Mouse (Mus musculus) intestine, postnatal 0 days (tissue): ENCODE data around the gene Dlgap1. TPM values are rescaled to one million over a fixed set of nuclear protein-coding genes. Genes with fewer than 3 reads are reported as not detected.
A peak's percentile ranks its signal among the peaks of the same experiment; 100 is the strongest.

Experiments used
- ATAC-seq: fragments of 200-750 bp; cut with Nextera tagmentation; 2 replicates; pipeline ENCODE4 v1.8.0; 2017; ENCODE audit warnings: mild to moderate bottlenecking, moderate TSS enrichment, moderate library complexity
- H3K27ac ChIP-seq: fragments of 300-500 bp; sonication (generic); 2 replicates; pipeline ENCODE4 v1.5.1; 2014; ENCODE audit warnings: mild to moderate bottlenecking, low read depth, low read length, moderate library complexity
- H3K27me3 ChIP-seq: fragments of 300-500 bp; sonication (generic); replicated peaks from 2 replicates; pipeline ENCODE4 v1.6.1; 2014; ENCODE audit warnings: low read length, mixed read lengths; ENCODE audit not compliant: control insufficient read depth, insufficient read depth
- H3K36me3 ChIP-seq: fragments of 300-500 bp; sonication (generic); 2 replicates; pipeline ENCODE4 v1.6.1; 2014; ENCODE audit warnings: mild to moderate bottlenecking, moderate library complexity; ENCODE audit not compliant: control insufficient read depth, insufficient read depth
- H3K4me1 ChIP-seq: fragments of 300-500 bp; sonication (generic); replicated peaks from 2 replicates; pipeline ENCODE4 v1.6.1; 2014; ENCODE audit warnings: antibody characterized with exemption, low read length, mixed read lengths; ENCODE audit not compliant: control insufficient read depth, insufficient read depth
- H3K4me2 ChIP-seq: fragments of 300-500 bp; sonication (generic); replicated peaks from 2 replicates; pipeline ENCODE4 v1.6.1; 2014; ENCODE audit warnings: low read depth, mild to moderate bottlenecking, moderate library complexity
- H3K4me3 ChIP-seq: fragments of 300-500 bp; sonication (generic); 2 replicates; pipeline ENCODE4 v1.5.1; 2014; ENCODE audit warnings: low read depth, low read length
- H3K9ac ChIP-seq: fragments of 300-500 bp; sonication (generic); 2 replicates; pipeline ENCODE4 v1.6.1; 2014; ENCODE audit warnings: mild to moderate bottlenecking, low read depth, low read length
- H3K9me3 ChIP-seq: fragments of 300-500 bp; sonication (generic); 2 replicates; pipeline ENCODE4 v1.6.1; 2016; ENCODE audit warnings: mixed run types; ENCODE audit not compliant: control insufficient read depth
- CTCF ChIP-seq: sonication (generic); IDR thresholded peaks from 2 replicates; pipeline ENCODE4 v1.5.1; 2016; ENCODE audit warnings: low read depth, mild to moderate bottlenecking, control low read depth, antibody characterized with exemption, moderate library complexity
- WGBS: fragments of 180-500 bp; shearing (Covaris S2); extraction: QIAGEN DNeasy Blood & Tissue Kit; methylation state at CpG from one replicate; pipeline ENCODE4 v1.1.7; 2014; 5-methylcytosine and 5-hydroxymethylcytosine counted together
- polyA plus RNA-seq: library from polyadenylated mRNA; unstranded; fragments of >200 nt; fragmentation: Nextera tagmentation; extraction: Ambion mirVana; gene quantifications from 2 replicates; pipeline ENCODE4 v1.2.1, GENCODE M21; 2015

Dlgap1 gene
- polyA plus RNA-seq, 1 experiment from 2014 or later, result 0.85 TPM

DNA sequence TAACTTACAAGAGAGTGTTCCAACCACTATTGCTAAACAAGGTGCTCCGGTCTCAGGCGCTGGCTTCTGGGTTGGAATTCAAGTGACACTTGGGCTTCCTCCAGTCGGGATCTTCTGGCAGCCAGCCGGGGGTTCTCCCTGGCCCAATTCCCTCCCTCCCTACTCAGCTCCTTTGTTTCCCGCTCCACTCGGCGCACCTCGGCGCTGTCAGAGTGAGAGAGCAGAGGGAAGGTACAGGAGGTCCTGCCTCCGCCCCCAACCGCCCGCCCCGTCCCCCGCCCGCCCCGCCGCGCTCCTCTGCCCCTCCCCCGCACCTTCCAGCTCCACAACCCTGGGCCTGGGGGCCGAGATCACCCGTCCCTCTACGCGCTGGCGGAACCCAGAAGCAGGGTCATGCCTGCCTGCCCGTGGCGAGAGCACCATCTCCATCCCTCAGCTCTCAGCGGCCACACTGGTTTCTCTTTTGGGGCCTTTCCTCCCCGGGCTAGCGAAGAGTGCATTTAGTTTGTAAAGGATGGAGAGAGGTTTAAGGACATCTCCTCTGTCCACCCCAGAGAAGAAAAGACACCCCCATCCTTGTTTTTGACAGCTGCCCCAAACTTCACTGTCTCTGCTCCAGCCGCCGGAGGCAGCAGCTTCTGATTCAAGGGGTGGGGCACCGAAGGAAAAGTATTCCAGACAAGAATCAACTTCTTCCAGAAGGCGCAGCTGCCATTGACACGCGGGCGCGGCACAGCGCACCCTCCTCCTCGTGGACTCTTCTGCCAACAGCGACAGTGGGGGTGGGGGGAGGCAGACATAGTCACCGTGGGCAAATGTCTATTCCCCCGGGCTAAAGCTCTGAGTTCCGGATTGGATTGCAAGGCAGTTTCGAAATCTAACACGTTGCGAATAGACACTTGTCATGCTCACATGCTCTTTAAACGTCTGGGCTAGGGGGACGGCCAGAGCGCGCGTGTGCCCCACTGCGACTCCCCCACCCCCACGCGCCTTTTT is 882.4 kb downstream of the Dlgap1 start:
- no peaks in the 10 kb centered on the region for H3K36me3 ChIP-seq
- no peaks in the 10 kb centered on the region; the same call in 1 of the 2 replicates for H3K4me1 ChIP-seq
- no peaks in the 10 kb centered on the region for H3K9me3 ChIP-seq
- peak overlapping the region; percentile 94 for H3K4me2 ChIP-seq
- H3K9ac ChIP-seq, result peak overlapping the region; percentile 70
- TF ChIP-seq CTCF, result peak; percentile 1; the same call in 1 of the 2 replicates
- peak overlapping the region; percentile 96 for H3K27ac ChIP-seq
- H3K27me3 ChIP-seq, result no peaks in the 10 kb centered on the region
- peak overlapping the region; percentile 78 for H3K4me3 ChIP-seq
- peak; percentile 45 for ATAC-seq
- under 1% methylated on average over 54 of the region's 54 CpGs for WGBS

GRCm38 (mm10) chr17:70852011-70852685 is 883.3 kb downstream of the Dlgap1 start:
- H3K9me3 ChIP-seq, result no peaks in the 10 kb centered on the region
- H3K36me3 ChIP-seq, result no peaks in the 10 kb centered on the region
- no peaks in the 10 kb centered on the region for H3K27me3 ChIP-seq
- under 1% methylated on average over 29 of the region's 29 CpGs for WGBS
- peak; percentile 41 for TF ChIP-seq CTCF
- peak overlapping the region; percentile 94 for H3K4me2 ChIP-seq
- ATAC-seq, result peak; percentile 48
- H3K4me1 ChIP-seq, result no peaks in the 10 kb centered on the region; the same call in 1 of the 2 replicates
- peak overlapping the region; percentile 78 for H3K4me3 ChIP-seq
- peak overlapping the region; percentile 70 for H3K9ac ChIP-seq
- peak overlapping the region; percentile 96 for H3K27ac ChIP-seq

GRCm38 (mm10) chr17:70852686-70853386 is 884.0 kb downstream of the Dlgap1 start:
- under 1% methylated on average over 51 of the region's 51 CpGs for WGBS
- peak overlapping the region; percentile 78 for H3K4me3 ChIP-seq

GRCm38 (mm10) chr17:70853436-70853905 is 884.6 kb downstream of the Dlgap1 start, which contains the start of gene Tgif1:
TSS of gene Tgif1 (minus strand) at chr17:70853546.
- H3K36me3 ChIP-seq, result no peaks in the 10 kb centered on the region
- TF ChIP-seq CTCF, result 0 out of 2 replicates have a peak, but pooled peaks have one; percentile 1
- peak within 1 kb of the TSS; percentile 70 for H3K9ac ChIP-seq
- peak within 1 kb of the TSS; percentile 94 for H3K4me2 ChIP-seq
- no peaks in the 10 kb centered on the region for H3K27me3 ChIP-seq
- H3K9me3 ChIP-seq, result no peaks in the 10 kb centered on the region
- no peaks in the 10 kb centered on the region; the same call in 1 of the 2 replicates for H3K4me1 ChIP-seq
- peak within 1 kb of the TSS; percentile 78 for H3K4me3 ChIP-seq
- ATAC-seq, result peak; percentile 16
- under 1% methylated on average over 29 of the region's 29 CpGs for WGBS
- peak within 1 kb of the TSS; percentile 96 for H3K27ac ChIP-seq

More at GRCm38 (mm10) chr17:70852686-70853386, 884.0 kb downstream of the Dlgap1 start:
- H3K36me3 ChIP-seq, result no peaks in the 10 kb centered on the region
- H3K4me1 ChIP-seq, result no peaks in the 10 kb centered on the region; the same call in 1 of the 2 replicates
- peak; percentile 15; the same call in 1 of the 2 replicates for TF ChIP-seq CTCF
- peak overlapping the region; percentile 96 for H3K27ac ChIP-seq
- H3K9ac ChIP-seq, result peak overlapping the region; percentile 70
- peak overlapping the region; percentile 94 for H3K4me2 ChIP-seq
- peak; percentile 50 for ATAC-seq
- no peaks in the 10 kb centered on the region for H3K27me3 ChIP-seq
- no peaks in the 10 kb centered on the region for H3K9me3 ChIP-seq

DNA sequence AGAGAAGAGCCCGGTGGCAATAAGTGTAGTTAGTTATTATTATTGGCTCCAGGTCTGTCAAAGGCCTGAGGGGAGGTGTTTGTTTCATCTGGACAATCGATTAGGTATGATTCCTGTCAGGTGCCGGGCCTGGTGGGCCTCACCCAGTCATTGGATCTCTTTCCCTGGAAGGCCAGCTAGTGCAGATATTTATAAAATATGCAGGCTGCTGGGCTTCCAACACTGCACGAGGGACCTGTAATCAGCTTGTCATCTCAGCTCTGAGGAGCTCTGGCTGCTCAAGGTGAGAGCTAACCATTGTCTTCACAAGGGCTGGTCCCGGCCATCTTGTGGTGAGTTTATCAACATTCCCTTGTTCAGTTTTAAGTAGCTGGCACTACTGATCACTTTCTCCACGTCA is 885.1 kb downstream of the Dlgap1 start:
- Histone ChIP-seq H3K9ac (peak overlapping the region; percentile 70; the same call in 1 of the 2 replicates), H3K9me3 (no peaks in the 10 kb centered on the region), H3K27me3 (no peaks in the 10 kb centered on the region), H3K27ac (peak overlapping the region; percentile 96), H3K36me3 (no peaks in the 10 kb centered on the region), H3K4me2 (peak overlapping the region; percentile 94), H3K4me3 (peak overlapping the region; percentile 78), H3K4me1 (no peaks in the 10 kb centered on the region; the same call in 1 of the 2 replicates)
- TF ChIP-seq CTCF, result no peak
- WGBS, result 24% methylated on average over 6 of the region's 6 CpGs
- no peak for ATAC-seq
